ENCODE assay signal across 8 mouse cellular contexts in genomic region chr4:115062540-115062874, GRCm38 (mm10). TPM values are rescaled to one million over a fixed set of nuclear protein-coding genes. Genes with fewer than 3 reads are reported as not detected.
DNase-seq lines count a peak whose midpoint lies in the region; ATAC-seq lines count a peak whose summit lies in the region.

No protein-coding gene starts in this region.

- H3K4me1 ChIP-seq in heart, embryonic 13.5 days = peaks cover 24% of the 10 kb centered on the region
- H3K4me1 ChIP-seq in embryonic facial prominence, embryonic 10.5 days = peaks cover 18% of the 10 kb centered on the region
- peaks cover 5% of the 10 kb centered on the region for H3K4me1 ChIP-seq in intestine, embryonic 14.5 days (replicated peaks; ENCODE audit: control insufficient read depth, insufficient read depth, low read length)
- H3K4me1 ChIP-seq in midbrain, embryonic 16.5 days (ENCODE audit: control insufficient read depth, insufficient read depth, low read length) = peaks cover 11% of the 10 kb centered on the region

- peak overlapping the region; percentile 66 for H3K27ac ChIP-seq in heart, embryonic 13.5 days (replicated peaks)
- H3K27ac ChIP-seq in embryonic facial prominence, embryonic 10.5 days (replicated peaks) = no peak overlapping the region
- H3K27ac ChIP-seq in intestine, embryonic 14.5 days (ENCODE audit: low read depth) = no peak overlapping the region
- peak overlapping the region; percentile 68 for H3K27ac ChIP-seq in midbrain, embryonic 16.5 days (ENCODE audit: low read length)

- peaks cover 99% of the 10 kb centered on the region for H3K27me3 ChIP-seq in heart, embryonic 13.5 days (replicated peaks)
- H3K27me3 ChIP-seq in embryonic facial prominence, embryonic 10.5 days (replicated peaks; ENCODE audit: low read depth, poor library complexity, severe bottlenecking) = peaks cover 100% of the 10 kb centered on the region
- peaks cover 96% of the 10 kb centered on the region for H3K27me3 ChIP-seq in intestine, embryonic 14.5 days (replicated peaks; ENCODE audit: control insufficient read depth, insufficient read depth, low read length)
- peaks cover 55% of the 10 kb centered on the region for H3K27me3 ChIP-seq in midbrain, embryonic 16.5 days (ENCODE audit: control insufficient read depth, insufficient read depth, low read depth, low read length)

- H3K9ac ChIP-seq in heart, embryonic 13.5 days = peak overlapping the region; percentile 82
- H3K9ac ChIP-seq in intestine, embryonic 14.5 days (ENCODE audit: low read length) = no peak overlapping the region
- H3K9ac ChIP-seq in midbrain, embryonic 16.5 days (ENCODE audit: low read depth, low read length) = peak overlapping the region; percentile 74

- no peaks in the 10 kb centered on the region; the same call in 1 of the 2 replicates for H3K36me3 ChIP-seq in heart, embryonic 13.5 days
- H3K36me3 ChIP-seq in embryonic facial prominence, embryonic 10.5 days (replicated peaks) = no peaks in the 10 kb centered on the region
- H3K36me3 ChIP-seq in intestine, embryonic 14.5 days (ENCODE audit: control insufficient read depth, insufficient read depth, low read length) = no peaks in the 10 kb centered on the region
- no peaks in the 10 kb centered on the region for H3K36me3 ChIP-seq in midbrain, embryonic 16.5 days (ENCODE audit: control insufficient read depth, insufficient read depth, low read length)

- DNase-seq in heart, adult 8-10 months (ENCODE audit: low spot score) = no peak
- DNase-seq in embryonic facial prominence, embryonic 10.5 days (ENCODE audit: low spot score) = no peak
- DNase-seq in intestine, embryonic 14.5 days (ENCODE audit: low spot score) = no peak
- DNase-seq in right cerebral cortex, postnatal 36 days (ENCODE audit: low spot score in 2 of 2) = no peak
- no peak for DNase-seq in kidney, postnatal 36 days
- no peak for DNase-seq in urinary bladder, postnatal 36 days (ENCODE audit: low spot score in 2 of 2)

- ATAC-seq in heart, embryonic 13.5 days (ENCODE audit: extremely low read depth, insufficient number of reproducible peaks, low FRiP score, low TSS enrichment) = no peak
- ATAC-seq in intestine, embryonic 14.5 days (replicated peaks; ENCODE audit: low FRiP score, low TSS enrichment, low read depth) = no peak
- ATAC-seq in midbrain, embryonic 16.5 days = 0 out of 2 replicates have a peak, but pooled peaks have one; percentile 2

- H3K4me3 ChIP-seq in heart, embryonic 13.5 days = peak overlapping the region; percentile 66
- H3K4me3 ChIP-seq in embryonic facial prominence, embryonic 10.5 days = peak overlapping the region; percentile 60
- H3K4me3 ChIP-seq in intestine, embryonic 14.5 days (ENCODE audit: low read depth, low read length) = peak overlapping the region; percentile 50
- H3K4me3 ChIP-seq in midbrain, embryonic 16.5 days (ENCODE audit: low read depth, low read length) = peak overlapping the region; percentile 54

- peak overlapping the region; percentile 96 for H3K4me2 ChIP-seq in heart, embryonic 13.5 days
- peak overlapping the region; percentile 94 for H3K4me2 ChIP-seq in intestine, embryonic 14.5 days (ENCODE audit: low read length)
- H3K4me2 ChIP-seq in midbrain, embryonic 16.5 days (ENCODE audit: low read length) = peak overlapping the region; percentile 99

- 1% methylated on average over 9 of the region's 9 CpGs for WGBS in heart, embryonic 13.5 days
- under 1% methylated on average over 9 of the region's 9 CpGs for WGBS in embryonic facial prominence, embryonic 10.5 days
- WGBS in intestine, embryonic 14.5 days = under 1% methylated on average over 9 of the region's 9 CpGs
- WGBS in midbrain, embryonic 16.5 days = 2% methylated on average over 9 of the region's 9 CpGs

- no peaks in the 10 kb centered on the region for H3K9me3 ChIP-seq in heart, embryonic 13.5 days
- H3K9me3 ChIP-seq in embryonic facial prominence, embryonic 10.5 days = no peaks in the 10 kb centered on the region
- no peaks in the 10 kb centered on the region for H3K9me3 ChIP-seq in intestine, embryonic 14.5 days (ENCODE audit: control insufficient read depth, low read length)
- no peaks in the 10 kb centered on the region for H3K9me3 ChIP-seq in midbrain, embryonic 16.5 days (replicated peaks; ENCODE audit: control insufficient read depth, low read length, poor library complexity, severe bottlenecking)

RNA-seq across cellular contexts. Expression of gene Tal1, which starts 6.3 kb away (rescaled TPM):
- polyA plus RNA-seq in heart, embryonic 13.5 days (2015; fragmentation: Nextera tagmentation; extraction: Ambion mirVana) = 5.4 and 8.4 TPM in 2 replicates
- 1 to 10 TPM; 2.5 to 3.6 (median 2.9) TPM for total RNA-seq in heart, adult 8-10 months (2022)
- 1.7 and 1.9 TPM in 2 replicates for polyA plus RNA-seq in embryonic facial prominence, embryonic 10.5 days (2016; fragmentation: Nextera tagmentation; extraction: Ambion mirVana)
- 0.96 and 1.1 TPM in 2 replicates for polyA plus RNA-seq in intestine, embryonic 14.5 days (2014; fragmentation: Nextera tagmentation; extraction: Ambion mirVana)
- polyA plus RNA-seq in midbrain, embryonic 16.5 days (2015; fragmentation: Nextera tagmentation; extraction: Ambion mirVana) = 4.6 and 6.4 TPM in 2 replicates

RNA-seq across cellular contexts. Expression of gene Pdzk1ip1, which starts 26.0 kb away (rescaled TPM):
- polyA plus RNA-seq in heart, embryonic 13.5 days (2015; fragmentation: Nextera tagmentation; extraction: Ambion mirVana) = 23.4 and 42.7 TPM in 2 replicates
- under 1 TPM in 2 of 4 experiments, not detected in 2; 0.71 to 0.86 TPM for total RNA-seq in heart, adult 8-10 months (2022)
- polyA plus RNA-seq in embryonic facial prominence, embryonic 10.5 days (2016; fragmentation: Nextera tagmentation; extraction: Ambion mirVana) = 6.3 and 6.7 TPM in 2 replicates
- 41.8 and 50.5 TPM in 2 replicates for polyA plus RNA-seq in intestine, embryonic 14.5 days (2014; fragmentation: Nextera tagmentation; extraction: Ambion mirVana)
- 2.0 and 2.3 TPM in 2 replicates for polyA plus RNA-seq in midbrain, embryonic 16.5 days (2015; fragmentation: Nextera tagmentation; extraction: Ambion mirVana)

Comparison
In these comparisons a context has a peak if more than half of its experiments do, and no peak if none do; other contexts are left out.
1. H3K27ac ChIP-seq: peak in heart, embryonic 13.5 days (single experiment) and midbrain, embryonic 16.5 days (single experiment); none in embryonic facial prominence, embryonic 10.5 days (single experiment) and intestine, embryonic 14.5 days (single experiment).
2. Peak in every context shown above with its lines, with median percentiles within 50 percentile points of each other: H3K4me2 ChIP-seq and H3K4me3 ChIP-seq.